In genomic region chr5:28399451-28400115, GRCm38 (mm10) we compare ENCODE assay signal across 26 mouse cellular contexts.
A peak's percentile ranks its signal among the peaks of the same experiment; 100 is the strongest.
DNase-seq lines count a peak whose midpoint lies in the region; ATAC-seq and TF ChIP-seq lines count a peak whose summit lies in the region.
"Had no signal": no experiment of that assay in that cellular context is flagged by ENCODE, and none has a peak within 500 bp of the region (broad histone marks: within the 10 kb centered on the region; RNA-seq: fewer than 3 reads in every experiment).

No protein-coding gene starts in this region.

- H3K36me3 ChIP-seq in heart, embryonic 16.5 days (ENCODE audit: control insufficient read depth, insufficient read depth): peaks cover 20% of the 10 kb centered on the region
- H3K36me3 ChIP-seq in intestine, postnatal 0 days (ENCODE audit: control insufficient read depth, insufficient read depth): peaks cover 18% of the 10 kb centered on the region
- peaks cover 3% of the 10 kb centered on the region; the same call in 1 of the 2 replicates for H3K36me3 ChIP-seq in stomach, postnatal 0 days (ENCODE audit: control insufficient read depth, insufficient read depth, low read length)

- no peak for TF ChIP-seq EP300 in stomach, postnatal 0 days (optimal IDR thresholded peaks at IDR 0.05)

- intact Hi-C loops in heart, postnatal 10 days (cut with DNase I): no loop called here

- no peak overlapping the region for H3K4me2 ChIP-seq in heart, embryonic 16.5 days (ENCODE audit: low read depth, low read length)
- no peak overlapping the region; the same call in 1 of the 2 replicates for H3K4me2 ChIP-seq in intestine, postnatal 0 days (replicated peaks; ENCODE audit: low read depth)
- H3K4me2 ChIP-seq in stomach, postnatal 0 days (replicated peaks; ENCODE audit: low read depth): no peak overlapping the region
- H3K4me2 ChIP-seq: kidney, embryonic 15.5 days; liver, embryonic 11.5 days; midbrain, embryonic 15.5 days had no signal

- DNase-seq in heart, postnatal 10 days: no peak
- DNase-seq in stomach, postnatal 0 days (ENCODE audit: low spot score): peak; percentile 33
- DNase-seq in T-cell, adult 2 months (ENCODE audit: low spot score): no peak
- no peak for DNase-seq in spleen, postnatal 14 days (ENCODE audit: low spot score in 2 of 2)
- DNase-seq: adrenal gland, postnatal 36 days; cerebellum, adult 11-12 months; cerebellum, postnatal 25 days; embryo, embryonic 11 days; forebrain, postnatal 0 days; gastrocnemius, postnatal 14 days; kidney, postnatal 4 days; lung, adult 2 months; right cerebral cortex, postnatal 25 days; thymus, adult 18-20 months; thymus, postnatal 4 days had no signal

- no peak overlapping the region for H3K9ac ChIP-seq in heart, embryonic 16.5 days (ENCODE audit: low read length)
- no peak overlapping the region for H3K9ac ChIP-seq in intestine, postnatal 0 days (ENCODE audit: low read depth, low read length)
- H3K9ac ChIP-seq in stomach, postnatal 0 days (ENCODE audit: low read length): no peak overlapping the region
- H3K9ac ChIP-seq: forebrain, postnatal 0 days; kidney, embryonic 15.5 days; midbrain, embryonic 15.5 days had no signal

- peak overlapping the region; percentile 18 for H3K27ac ChIP-seq in heart, embryonic 16.5 days (ENCODE audit: low read length)
- H3K27ac ChIP-seq in intestine, postnatal 0 days (ENCODE audit: low read depth, low read length): peak overlapping the region; percentile 10
- H3K27ac ChIP-seq in stomach, postnatal 0 days (replicated peaks): peak overlapping the region; percentile 73
- H3K27ac ChIP-seq: forebrain, embryonic 10.5 days; heart, embryonic 10.5 days; hindbrain, embryonic 10.5 days; kidney, embryonic 15.5 days; midbrain, embryonic 15.5 days had no signal

- H3K27me3 ChIP-seq in heart, embryonic 16.5 days (ENCODE audit: control insufficient read depth, insufficient read depth, low read length): no peaks in the 10 kb centered on the region
- H3K27me3 ChIP-seq in intestine, postnatal 0 days (replicated peaks; ENCODE audit: control insufficient read depth, insufficient read depth, low read length): no peaks in the 10 kb centered on the region
- no peaks in the 10 kb centered on the region for H3K27me3 ChIP-seq in stomach, postnatal 0 days (ENCODE audit: control insufficient read depth, insufficient read depth, low read length)
- H3K27me3 ChIP-seq: kidney, embryonic 15.5 days; megakaryocyte, embryonic 14.5 days; midbrain, embryonic 15.5 days had no signal

- no peaks in the 10 kb centered on the region for H3K9me3 ChIP-seq in heart, embryonic 16.5 days (replicated peaks; ENCODE audit: control insufficient read depth, low read length)
- no peaks in the 10 kb centered on the region for H3K9me3 ChIP-seq in intestine, postnatal 0 days (ENCODE audit: control insufficient read depth)
- H3K9me3 ChIP-seq in stomach, postnatal 0 days (ENCODE audit: control insufficient read depth, low read length): no peaks in the 10 kb centered on the region
- H3K9me3 ChIP-seq: forebrain, embryonic 10.5 days; heart, embryonic 10.5 days; hindbrain, embryonic 10.5 days; kidney, embryonic 15.5 days; megakaryocyte, embryonic 14.5 days; midbrain, embryonic 15.5 days had no signal

- 49% methylated on average over 2 of the region's 2 CpGs for WGBS in heart, embryonic 16.5 days
- 40% methylated on average over 2 of the region's 2 CpGs for WGBS in intestine, postnatal 0 days
- 42% methylated on average over 2 of the region's 2 CpGs for WGBS in stomach, postnatal 0 days

- no peak for TF ChIP-seq CTCF in intestine, postnatal 0 days (IDR thresholded peaks at IDR 0.05; ENCODE audit: low read depth)
- TF ChIP-seq CTCF in stomach, postnatal 0 days (IDR thresholded peaks at IDR 0.05; ENCODE audit: low read depth): no peak

- H3K4me1 ChIP-seq in heart, embryonic 16.5 days (ENCODE audit: control insufficient read depth, insufficient read depth, low read length): peaks cover 32% of the 10 kb centered on the region
- H3K4me1 ChIP-seq in intestine, postnatal 0 days (replicated peaks; ENCODE audit: control insufficient read depth, insufficient read depth, low read length): peaks cover 20% of the 10 kb centered on the region
- peaks cover 6% of the 10 kb centered on the region; the same call in 1 of the 2 replicates for H3K4me1 ChIP-seq in stomach, postnatal 0 days (replicated peaks; ENCODE audit: control insufficient read depth, insufficient read depth)
- H3K4me1 ChIP-seq: forebrain, embryonic 10.5 days; hindbrain, embryonic 10.5 days had no signal

- no peak overlapping the region for H3K4me3 ChIP-seq in heart, embryonic 16.5 days (ENCODE audit: low read length)
- H3K4me3 ChIP-seq in intestine, postnatal 0 days (ENCODE audit: low read depth, low read length): no peak overlapping the region
- H3K4me3 ChIP-seq in stomach, postnatal 0 days (ENCODE audit: low read depth, low read length): no peak overlapping the region
- H3K4me3 ChIP-seq: forebrain, embryonic 10.5 days; heart, embryonic 10.5 days; hindbrain, embryonic 10.5 days; kidney, embryonic 15.5 days; megakaryocyte, embryonic 14.5 days; midbrain, embryonic 15.5 days; myocyte had no signal

- ATAC-seq in heart, embryonic 16.5 days (replicated peaks; ENCODE audit: extremely low read depth, insufficient read depth, low FRiP score): no peak
- ATAC-seq in erythroid progenitor cell, adult 5-6 weeks (replicated peaks; ENCODE audit: low FRiP score, poor library complexity, severe bottlenecking): 0 out of 2 replicates have a peak, but pooled peaks have one; percentile 30
- ATAC-seq in intestine, postnatal 0 days: peak; percentile 84
- ATAC-seq in stomach, postnatal 0 days (ENCODE audit: low FRiP score, low TSS enrichment): peak; percentile 92
- ATAC-seq: forebrain, postnatal 0 days; midbrain, embryonic 15.5 days had no signal

Comparison
In these comparisons a context has a peak if more than half of its experiments do, and no peak if none do; other contexts are left out.
1. H3K27ac ChIP-seq: peak in every context shown above with its lines; median percentile 73 in stomach, postnatal 0 days; 18 in heart, embryonic 16.5 days; 10 in intestine, postnatal 0 days.